In genomic region chr10:77590812-77591211, GRCm38 (mm10) we compare ENCODE assay signal across 7 mouse cellular contexts. TPM values are rescaled to one million over a fixed set of nuclear protein-coding genes. Genes with fewer than 3 reads are reported as not detected.
DNase-seq lines count a peak whose midpoint lies in the region; ATAC-seq and TF ChIP-seq lines count a peak whose summit lies in the region.

No protein-coding gene starts in this region.

- ATAC-seq in forebrain, postnatal 0 days: peak; percentile 82
- peak; percentile 45 for ATAC-seq in kidney, embryonic 14.5 days (ENCODE audit: low FRiP score, low TSS enrichment)

- no peaks in the 10 kb centered on the region for H3K9me3 ChIP-seq in E14TG2a.4 (ENCODE audit: low read length)
- no peaks in the 10 kb centered on the region for H3K9me3 ChIP-seq in forebrain, postnatal 0 days (ENCODE audit: low read length)
- no peaks in the 10 kb centered on the region for H3K9me3 ChIP-seq in kidney, embryonic 14.5 days (ENCODE audit: control insufficient read depth, low read length)

- H3K4me2 ChIP-seq in forebrain, postnatal 0 days (ENCODE audit: low read depth): no peak overlapping the region
- no peak overlapping the region for H3K4me2 ChIP-seq in kidney, embryonic 14.5 days (replicated peaks; ENCODE audit: low read depth, low read length)

- 41% methylated on average over 6 of the region's 6 CpGs for WGBS in forebrain, postnatal 0 days
- WGBS in kidney, embryonic 14.5 days: 47% methylated on average over 6 of the region's 6 CpGs

- peak; percentile 96 for TF ChIP-seq CTCF in E14TG2a.4 (conservative IDR thresholded peaks at IDR 0.05; ENCODE audit: low read length)
- peak; percentile 79 for TF ChIP-seq CTCF in forebrain, postnatal 0 days (IDR thresholded peaks at IDR 0.05; ENCODE audit: low read depth)

- DNase-seq in B cell, adult 2 months: peak; percentile 71 to 74
- peak; percentile 56 for DNase-seq in cerebellum, adult 8-10 months
- DNase-seq in forebrain, postnatal 0 days: peak; percentile 48
- peak; percentile 69 for DNase-seq in lung, postnatal 14 days
- DNase-seq in spleen, postnatal 10 days (ENCODE audit: low spot score in 2 of 2): peak; percentile 58 to 85

- H3K4me3 ChIP-seq in E14TG2a.4 (replicated peaks; ENCODE audit: low read length): no peak overlapping the region
- H3K4me3 ChIP-seq in forebrain, postnatal 0 days (ENCODE audit: low read depth, low read length): no peak overlapping the region
- no peak overlapping the region for H3K4me3 ChIP-seq in kidney, embryonic 14.5 days (ENCODE audit: low read length)

- H3K4me1 ChIP-seq in E14TG2a.4 (replicated peaks; ENCODE audit: low read depth, low read length): peaks cover 91% of the 10 kb centered on the region
- H3K4me1 ChIP-seq in forebrain, postnatal 0 days (ENCODE audit: insufficient read depth): no peaks in the 10 kb centered on the region
- peaks cover 4% of the 10 kb centered on the region; the same call in 1 of the 2 replicates for H3K4me1 ChIP-seq in kidney, embryonic 14.5 days (ENCODE audit: control insufficient read depth, insufficient read depth, low read length)

- H3K27ac ChIP-seq in forebrain, postnatal 0 days (ENCODE audit: low read depth, low read length): no peak overlapping the region
- H3K27ac ChIP-seq in kidney, embryonic 14.5 days (ENCODE audit: low read depth, low read length): no peak overlapping the region; the same call in 1 of the 2 replicates

- H3K36me3 ChIP-seq in E14TG2a.4 (ENCODE audit: insufficient read depth, low read length): peaks cover 97% of the 10 kb centered on the region
- peaks cover 67% of the 10 kb centered on the region for H3K36me3 ChIP-seq in forebrain, postnatal 0 days (ENCODE audit: insufficient read depth)
- H3K36me3 ChIP-seq in kidney, embryonic 14.5 days (ENCODE audit: control insufficient read depth, insufficient read depth, low read length): peaks cover 73% of the 10 kb centered on the region

- H3K9ac ChIP-seq in forebrain, postnatal 0 days: no peak overlapping the region
- H3K9ac ChIP-seq in kidney, embryonic 14.5 days (ENCODE audit: low read depth, low read length): no peak overlapping the region

- H3K27me3 ChIP-seq in E14TG2a.4 (ENCODE audit: insufficient read depth, low read length): no peaks in the 10 kb centered on the region
- H3K27me3 ChIP-seq in forebrain, postnatal 0 days (ENCODE audit: insufficient read depth, low read length): no peaks in the 10 kb centered on the region
- H3K27me3 ChIP-seq in kidney, embryonic 14.5 days (ENCODE audit: control insufficient read depth, insufficient read depth, low read length): no peaks in the 10 kb centered on the region

RNA-seq across cellular contexts. Expression of gene Pttg1ip, which starts 9.3 kb away (rescaled TPM):
- total RNA-seq in forebrain, postnatal 0 days (2014; rRNA removed): 69.6 and 98.3 TPM in 2 replicates
- 67.1 and 74.2 TPM in 2 replicates for polyA plus RNA-seq in forebrain, postnatal 0 days (2015; fragmentation: Nextera tagmentation; extraction: Ambion mirVana)
- 104 and 144 TPM in 2 replicates for polyA plus RNA-seq in kidney, embryonic 14.5 days (2014; fragmentation: Nextera tagmentation; extraction: Ambion mirVana)

RNA-seq across cellular contexts. Expression of gene Sumo3, which starts 15.1 kb away (rescaled TPM):
- total RNA-seq in forebrain, postnatal 0 days (2014; rRNA removed): 270 and 305 TPM in 2 replicates
- 381 and 398 TPM in 2 replicates for polyA plus RNA-seq in forebrain, postnatal 0 days (2015; fragmentation: Nextera tagmentation; extraction: Ambion mirVana)
- polyA plus RNA-seq in kidney, embryonic 14.5 days (2014; fragmentation: Nextera tagmentation; extraction: Ambion mirVana): 253 and 294 TPM in 2 replicates

RNA-seq across cellular contexts. Expression of gene Gm49325, which starts 15.2 kb away (rescaled TPM):
- total RNA-seq in forebrain, postnatal 0 days (2014; rRNA removed): not detected in 2 replicates
- 27.7 and 33.6 TPM in 2 replicates for polyA plus RNA-seq in forebrain, postnatal 0 days (2015; fragmentation: Nextera tagmentation; extraction: Ambion mirVana)
- 1.2 and 1.8 TPM in 2 replicates for polyA plus RNA-seq in kidney, embryonic 14.5 days (2014; fragmentation: Nextera tagmentation; extraction: Ambion mirVana)

RNA-seq across cellular contexts. Expression of gene Ube2g2, which starts 31.3 kb away (rescaled TPM):
- 41.7 and 45.3 TPM in 2 replicates for total RNA-seq in forebrain, postnatal 0 days (2014; rRNA removed)
- polyA plus RNA-seq in forebrain, postnatal 0 days (2015; fragmentation: Nextera tagmentation; extraction: Ambion mirVana): 74.9 and 80.3 TPM in 2 replicates
- polyA plus RNA-seq in kidney, embryonic 14.5 days (2014; fragmentation: Nextera tagmentation; extraction: Ambion mirVana): 41.3 and 51.8 TPM in 2 replicates

Comparison
In these comparisons a context has a peak if more than half of its experiments do, and no peak if none do; other contexts are left out.
1. RNA of gene Gm49325, which starts 15.2 kb away (polyA plus RNA-seq): 27.7 to 33.6 TPM in forebrain, postnatal 0 days; 1.2 to 1.8 TPM in kidney, embryonic 14.5 days; every median in the first group is over 10 times any median in the second.
2. Peak in every context shown above with its lines, with median percentiles within 50 percentile points of each other: DNase-seq.